Mouse (Mus musculus) midbrain, embryonic 15.5 days (tissue): ENCODE data around the gene Akp3. TPM values are rescaled to one million over a fixed set of nuclear protein-coding genes. Genes with fewer than 3 reads are reported as not detected.

Source experiments
- ATAC-seq: fragments of 200-750 bp; cut with Nextera tagmentation; replicated peaks from 2 replicates; pipeline ENCODE4 v1.8.0; 2017; ENCODE audit warnings: moderate TSS enrichment
- H3K27ac ChIP-seq: fragments of 300-500 bp; sonication (generic); 2 replicates; pipeline ENCODE4 v1.5.1; 2015; ENCODE audit warnings: mild to moderate bottlenecking, inconsistent platforms
- H3K27me3 ChIP-seq: fragments of 300-500 bp; sonication (generic); replicated peaks from 2 replicates; pipeline ENCODE4 v1.6.1; 2015; ENCODE audit warnings: inconsistent platforms
- H3K36me3 ChIP-seq: fragments of 300-500 bp; sonication (generic); replicated peaks from 2 replicates; pipeline ENCODE4 v1.6.1; 2015; ENCODE audit warnings: inconsistent platforms
- H3K4me1 ChIP-seq: fragments of 300-500 bp; sonication (generic); 2 replicates; pipeline ENCODE4 v1.6.1; 2015; ENCODE audit warnings: inconsistent platforms
- H3K4me2 ChIP-seq: fragments of 300-500 bp; sonication (generic); 2 replicates; pipeline ENCODE4 v1.6.1; 2015; ENCODE audit warnings: inconsistent platforms, mild to moderate bottlenecking, moderate library complexity
- H3K4me3 ChIP-seq: fragments of 300-500 bp; sonication (generic); 2 replicates; pipeline ENCODE4 v1.5.1; 2015; ENCODE audit warnings: mild to moderate bottlenecking, inconsistent platforms
- H3K9ac ChIP-seq: fragments of 300-500 bp; sonication (generic); 2 replicates; pipeline ENCODE4 v1.6.1; 2015; ENCODE audit warnings: mild to moderate bottlenecking, inconsistent platforms
- H3K9me3 ChIP-seq: fragments of 300-500 bp; sonication (generic); 2 replicates; pipeline ENCODE4 v1.6.1; 2016; ENCODE audit warnings: inconsistent platforms
- WGBS: fragments of 180-500 bp; shearing (Covaris S2); methylation state at CpG from one replicate; pipeline ENCODE4 v1.1.7; 2015; ENCODE audit warnings: mixed read lengths; 5-methylcytosine and 5-hydroxymethylcytosine counted together
- polyA plus RNA-seq: library from polyadenylated mRNA; unstranded; fragments of >200 nt; fragmentation: Nextera tagmentation; extraction: Ambion mirVana; gene quantifications from 2 replicates; pipeline ENCODE4 v1.2.1, GENCODE M21; 2015

Akp3 gene
- polyA plus RNA-seq, 1 experiment from 2014 or later, result not detected

DNA sequence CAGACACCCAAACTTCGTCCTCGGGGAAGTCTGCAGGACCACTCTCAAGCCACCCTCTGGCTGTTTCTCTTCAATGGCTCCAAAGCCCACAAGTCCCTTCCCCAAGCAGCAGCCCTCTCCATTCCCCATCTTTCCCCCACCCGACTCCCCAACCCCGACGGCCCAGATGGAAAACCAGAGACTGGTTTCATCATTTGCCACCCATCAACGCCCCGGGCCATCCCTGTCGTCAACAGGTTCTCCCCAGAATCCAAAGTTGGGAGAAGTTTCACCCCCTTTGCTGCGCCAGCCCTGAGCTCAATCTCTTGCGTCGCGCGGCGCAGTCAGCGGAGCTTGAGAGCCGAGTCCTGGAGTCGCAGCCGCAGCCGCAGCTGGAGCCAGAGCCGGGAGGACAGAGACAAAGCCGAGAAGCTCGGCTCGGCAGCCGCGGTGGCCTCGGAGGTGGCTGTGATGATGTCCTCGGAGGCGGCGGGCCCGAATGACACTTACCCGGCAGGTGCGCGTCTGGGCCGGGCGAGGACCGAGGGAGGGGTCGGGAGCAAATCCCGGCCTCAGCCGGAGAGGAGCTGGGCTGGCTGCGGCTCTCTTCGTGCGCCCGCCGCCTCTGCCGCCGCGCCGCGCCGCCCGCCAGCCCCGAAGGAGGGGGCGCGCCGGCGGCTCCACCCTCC lies 30.9 kb downstream of the Akp3 start:
- under 1% methylated on average over 55 of the region's 56 CpGs for WGBS
- H3K27ac ChIP-seq, result no peak overlapping the region

DNA sequence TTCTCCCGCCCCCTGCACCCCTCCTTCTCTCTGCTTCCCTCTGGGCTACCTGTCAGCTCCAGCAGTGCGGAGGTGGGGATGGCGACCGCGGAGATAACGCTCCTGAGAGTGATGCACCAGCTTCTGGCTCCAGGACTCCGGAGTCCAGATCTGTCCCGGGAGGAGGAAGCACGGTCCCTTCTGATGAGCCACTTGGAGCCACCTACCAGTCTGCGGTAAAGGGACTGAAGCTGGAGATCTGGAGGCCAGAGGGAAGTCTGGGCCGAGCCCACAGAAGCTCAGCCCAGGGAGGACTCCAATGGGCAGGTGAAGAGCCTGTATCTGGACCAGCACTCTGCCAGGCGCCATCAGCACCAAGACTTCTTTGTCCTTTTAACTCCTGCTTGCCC lies 31.4 kb downstream of the Akp3 start, which contains the start of gene Ecel1:
Gene Ecel1 (minus strand): TSS at position 323 of the 389 bp plus-strand sequence.
- Histone ChIP-seq H3K4me3 (peak within 1 kb of the TSS; percentile 50), H3K9me3 (no peaks in the 10 kb centered on the region), H3K4me2 (peak within 1 kb of the TSS; percentile 86), H3K9ac (peak within 1 kb of the TSS; percentile 51), H3K36me3 (no peaks in the 10 kb centered on the region), H3K27ac (no peak within 1 kb of the TSS), H3K27me3 (peaks cover 76% of the 10 kb centered on the region), H3K4me1 (peaks cover 31% of the 10 kb centered on the region)
- WGBS, result 2% methylated on average over 12 of the region's 12 CpGs
- ATAC-seq, result no peak; the same call in 1 of the 2 replicates

More for the DNA sequence above, 30.9 kb downstream of the Akp3 start:
- Histone ChIP-seq H3K4me2 (peak overlapping the region; percentile 86), H3K9ac (peak overlapping the region; percentile 51), H3K27me3 (peaks cover 81% of the 10 kb centered on the region), H3K4me3 (peak overlapping the region; percentile 50), H3K4me1 (peaks cover 31% of the 10 kb centered on the region), H3K9me3 (no peaks in the 10 kb centered on the region), H3K36me3 (no peaks in the 10 kb centered on the region)
- ATAC-seq, result peak; percentile 40

DNA sequence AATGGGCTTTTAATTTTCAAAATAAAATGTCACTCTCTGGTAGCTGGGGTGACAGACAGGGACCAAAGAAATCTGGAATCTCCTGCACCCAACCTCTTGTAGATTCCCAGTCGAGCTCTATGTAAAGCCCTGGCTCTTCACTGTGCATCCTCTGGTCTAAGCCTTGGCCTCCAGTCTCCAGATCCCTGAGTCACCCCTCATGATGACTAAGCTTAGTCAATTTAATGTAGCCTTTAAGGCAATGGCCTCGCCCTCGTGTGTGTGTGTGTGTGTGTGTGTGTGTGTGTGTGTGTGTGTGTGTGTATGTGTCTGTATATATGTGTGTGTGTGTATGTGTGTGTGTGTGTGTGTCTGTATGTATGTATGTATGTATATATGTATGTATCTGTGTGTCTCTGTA lies 34.6 kb downstream of the Akp3 start:
- H3K27me3 ChIP-seq, result peaks cover 44% of the 10 kb centered on the region
- no peak for ATAC-seq
- no peaks in the 10 kb centered on the region for H3K36me3 ChIP-seq
- H3K27ac ChIP-seq, result no peak overlapping the region
- 78% methylated on average over 3 of the region's 3 CpGs for WGBS
- no peak overlapping the region for H3K4me2 ChIP-seq
- H3K9me3 ChIP-seq, result no peaks in the 10 kb centered on the region
- H3K9ac ChIP-seq, result no peak overlapping the region
- H3K4me3 ChIP-seq, result no peak overlapping the region
- peaks cover 23% of the 10 kb centered on the region for H3K4me1 ChIP-seq

DNA sequence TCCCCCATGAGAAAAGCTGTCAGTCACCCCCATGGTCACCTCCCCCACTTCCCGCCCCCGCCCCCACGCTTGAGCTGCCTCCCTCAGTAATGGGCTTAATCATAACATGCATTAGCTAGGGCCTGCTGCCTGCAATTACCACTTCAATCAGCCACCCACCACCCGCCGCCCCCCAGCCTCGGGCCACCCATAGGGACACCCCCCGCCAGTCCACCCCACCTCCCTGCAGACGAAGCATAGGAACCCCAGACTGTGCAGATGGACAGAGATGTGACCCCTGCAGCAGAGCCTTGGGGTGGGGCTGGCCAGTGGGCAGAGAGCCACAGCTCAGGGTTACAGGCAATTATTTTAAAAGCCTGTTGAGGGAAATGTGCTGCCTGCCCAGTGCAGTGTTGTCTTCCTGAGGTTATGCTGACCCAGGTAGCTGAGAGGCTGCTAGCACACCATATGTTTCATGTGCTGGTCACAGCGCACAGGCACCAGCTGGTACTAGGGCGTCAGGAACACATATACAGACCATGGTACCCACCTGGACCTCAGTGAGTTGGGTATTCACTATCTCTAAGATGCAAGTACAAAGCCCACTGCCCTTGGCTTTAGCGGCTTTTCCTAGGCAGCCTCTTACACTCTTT lies 39.5 kb downstream of the Akp3 start:
- peak; percentile 65 for ATAC-seq
- WGBS, result 32% methylated on average over 11 of the region's 11 CpGs

DNA sequence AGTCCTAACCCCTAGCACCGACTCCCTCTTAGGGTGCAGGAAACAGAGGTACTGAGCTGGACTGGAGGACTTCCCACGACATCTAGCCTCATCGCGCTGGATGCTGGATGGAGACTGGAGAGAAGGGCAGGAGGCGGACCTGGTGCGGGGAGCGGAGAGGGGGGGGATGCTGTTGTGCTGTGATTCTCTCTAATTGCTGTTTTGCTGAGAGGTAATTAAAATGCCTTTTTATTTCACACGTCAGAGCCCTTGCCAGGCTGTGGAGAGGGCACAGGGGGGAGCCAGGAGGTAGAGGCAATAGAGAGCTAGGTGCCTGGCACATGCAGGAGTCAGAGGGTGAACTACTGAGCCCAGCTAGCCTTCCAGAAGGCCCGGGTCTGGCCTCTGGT lies 40.0 kb downstream of the Akp3 start:
- Histone ChIP-seq H3K9ac (no peak overlapping the region), H3K4me3 (no peak overlapping the region), H3K4me2 (no peak overlapping the region), H3K4me1 (peaks cover 21% of the 10 kb centered on the region), H3K36me3 (no peaks in the 10 kb centered on the region), H3K9me3 (no peaks in the 10 kb centered on the region), H3K27ac (no peak overlapping the region), H3K27me3 (no peaks in the 10 kb centered on the region)
- 50% methylated on average over 9 of the region's 9 CpGs for WGBS
- ATAC-seq, result 0 out of 2 replicates have a peak, but pooled peaks have one; percentile 10

More for the DNA sequence above, 39.5 kb downstream of the Akp3 start:
- Histone ChIP-seq H3K4me3 (no peak overlapping the region), H3K36me3 (no peaks in the 10 kb centered on the region), H3K27ac (no peak overlapping the region; the same call in 1 of the 2 replicates), H3K4me1 (peaks cover 16% of the 10 kb centered on the region), H3K9me3 (no peaks in the 10 kb centered on the region), H3K9ac (no peak overlapping the region), H3K4me2 (no peak overlapping the region), H3K27me3 (no peaks in the 10 kb centered on the region)

DNA sequence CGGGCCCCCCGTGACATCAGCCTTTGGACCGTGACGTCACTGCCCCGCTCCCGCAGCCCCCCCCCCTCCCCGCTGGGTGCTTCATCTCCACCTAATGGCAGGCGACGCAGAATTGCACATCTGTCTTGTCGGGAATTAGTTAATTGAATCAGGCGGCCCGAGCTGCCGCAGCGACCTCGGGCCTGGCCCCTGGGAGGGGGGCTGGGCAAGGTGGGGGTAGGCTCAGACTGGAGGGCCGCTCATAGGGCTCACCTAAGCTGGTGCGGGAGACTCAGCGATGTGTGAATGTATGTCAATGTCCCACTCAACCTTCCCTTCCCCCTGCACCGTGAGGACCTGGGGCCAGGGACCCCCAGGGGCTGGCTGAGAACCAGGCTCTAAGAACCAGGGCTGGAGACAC lies 45.7 kb downstream of the Akp3 start:
- 6% methylated on average over 18 of the region's 19 CpGs for WGBS
- Histone ChIP-seq H3K4me3 (no peak overlapping the region), H3K27me3 (no peaks in the 10 kb centered on the region; the same call in 1 of the 2 replicates), H3K4me2 (no peak overlapping the region), H3K9me3 (no peaks in the 10 kb centered on the region), H3K27ac (no peak overlapping the region), H3K4me1 (peaks cover 38% of the 10 kb centered on the region), H3K36me3 (no peaks in the 10 kb centered on the region), H3K9ac (no peak overlapping the region)
- peak; percentile 40 for ATAC-seq

DNA sequence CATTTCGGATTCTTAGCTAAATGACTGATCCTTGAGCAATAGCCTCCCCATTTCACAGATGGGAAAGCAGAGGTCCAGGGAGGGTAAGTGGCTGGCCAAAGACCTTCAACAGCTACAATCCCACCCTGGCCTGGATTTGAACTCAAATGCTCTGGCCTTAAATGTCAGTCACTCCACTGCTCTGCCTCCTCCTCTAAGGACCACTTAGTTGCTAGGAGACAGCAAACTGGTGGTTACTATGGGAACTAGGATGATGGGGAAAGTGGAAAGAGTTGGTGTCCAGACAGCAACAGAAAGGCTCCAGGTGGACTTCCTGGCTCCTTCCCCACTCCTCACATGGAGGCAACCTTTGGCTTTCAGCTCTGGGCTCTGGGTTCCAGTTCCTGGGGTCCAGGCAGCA lies 46.5 kb downstream of the Akp3 start:
- Histone ChIP-seq H3K36me3 (no peaks in the 10 kb centered on the region), H3K9me3 (no peaks in the 10 kb centered on the region), H3K4me3 (no peak overlapping the region), H3K27ac (no peak overlapping the region), H3K4me1 (peaks cover 44% of the 10 kb centered on the region), H3K4me2 (no peak overlapping the region), H3K9ac (no peak overlapping the region), H3K27me3 (no peaks in the 10 kb centered on the region; the same call in 1 of the 2 replicates)
- 90% methylated on average over 1 of the region's 1 CpGs for WGBS
- 0 out of 2 replicates have a peak, but pooled peaks have one; percentile 24 for ATAC-seq

DNA sequence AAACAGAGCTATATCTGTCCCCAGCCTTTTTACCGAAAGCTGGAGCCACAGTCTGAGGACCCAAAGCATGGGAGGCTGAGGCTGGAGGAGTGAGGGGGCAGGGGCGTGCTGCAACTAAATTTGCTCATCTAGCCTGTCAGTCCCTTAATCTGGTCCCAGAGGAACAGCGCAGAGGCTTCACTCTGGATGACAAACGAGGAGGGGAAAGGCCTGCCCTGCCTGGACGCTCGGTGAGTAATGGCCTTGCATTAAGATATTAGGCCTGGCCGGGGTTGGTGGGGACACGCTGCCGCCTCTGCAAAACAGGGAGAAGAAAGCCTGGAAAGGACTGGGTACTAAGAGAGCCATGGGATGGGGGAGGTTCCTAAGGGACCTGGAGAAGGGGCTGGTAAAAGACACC lies 47.5 kb downstream of the Akp3 start:
- Histone ChIP-seq H3K4me3 (no peak overlapping the region), H3K27me3 (no peaks in the 10 kb centered on the region; the same call in 1 of the 2 replicates), H3K27ac (no peak overlapping the region), H3K9ac (no peak overlapping the region), H3K4me1 (peaks cover 44% of the 10 kb centered on the region), H3K36me3 (no peaks in the 10 kb centered on the region), H3K9me3 (no peaks in the 10 kb centered on the region), H3K4me2 (no peak overlapping the region)
- 30% methylated on average over 9 of the region's 9 CpGs for WGBS
- no peak for ATAC-seq

DNA sequence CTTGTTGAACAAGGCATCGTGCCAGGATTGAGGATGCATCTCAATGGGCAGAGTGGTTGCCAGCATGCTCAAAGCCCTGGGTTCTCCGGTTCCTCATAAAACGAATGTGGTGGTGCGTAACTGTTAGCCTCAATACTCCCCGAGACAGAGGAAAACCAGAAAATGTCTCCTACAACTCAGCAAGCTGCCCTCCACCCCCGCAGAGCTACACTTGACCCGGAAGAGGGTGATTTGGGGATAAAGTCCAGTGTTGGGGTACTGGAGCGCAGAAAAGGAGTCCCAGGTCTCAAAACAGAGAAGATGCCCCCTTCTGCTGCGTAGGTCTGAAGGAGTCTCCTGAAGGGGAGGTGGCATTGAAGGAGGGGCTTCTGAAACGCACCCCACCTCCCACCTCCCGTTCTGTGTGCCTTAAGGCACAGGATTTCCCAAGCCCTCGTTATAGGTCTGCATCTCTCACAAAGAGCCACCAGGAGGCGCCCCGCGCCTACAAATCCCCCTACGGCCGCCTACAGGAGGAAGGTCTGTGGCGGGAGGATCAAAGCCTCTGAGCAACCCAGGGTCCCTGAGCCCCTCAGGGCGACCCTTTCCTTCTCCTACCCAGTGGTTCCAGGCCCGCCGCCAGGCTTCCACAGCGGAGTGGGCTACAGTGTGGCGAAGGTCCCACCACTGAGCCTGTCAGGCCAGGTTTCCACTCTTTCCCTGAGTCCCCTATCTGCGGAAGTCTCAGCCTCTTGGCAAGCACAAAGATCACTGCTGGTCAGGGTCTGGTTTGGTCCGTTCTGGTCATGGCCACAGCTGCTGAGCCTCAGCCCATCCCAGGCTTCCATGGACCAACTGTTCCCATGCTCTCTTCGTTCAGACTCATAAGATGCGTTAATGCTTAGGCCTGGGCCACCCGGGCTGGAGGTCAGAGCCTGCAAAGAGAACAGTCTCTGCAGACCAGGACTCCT lies 49.5 kb downstream of the Akp3 start:
- H3K4me2 ChIP-seq, result no peak overlapping the region
- 23% methylated on average over 28 of the region's 28 CpGs for whole genome bisulfite sequencing

DNA sequence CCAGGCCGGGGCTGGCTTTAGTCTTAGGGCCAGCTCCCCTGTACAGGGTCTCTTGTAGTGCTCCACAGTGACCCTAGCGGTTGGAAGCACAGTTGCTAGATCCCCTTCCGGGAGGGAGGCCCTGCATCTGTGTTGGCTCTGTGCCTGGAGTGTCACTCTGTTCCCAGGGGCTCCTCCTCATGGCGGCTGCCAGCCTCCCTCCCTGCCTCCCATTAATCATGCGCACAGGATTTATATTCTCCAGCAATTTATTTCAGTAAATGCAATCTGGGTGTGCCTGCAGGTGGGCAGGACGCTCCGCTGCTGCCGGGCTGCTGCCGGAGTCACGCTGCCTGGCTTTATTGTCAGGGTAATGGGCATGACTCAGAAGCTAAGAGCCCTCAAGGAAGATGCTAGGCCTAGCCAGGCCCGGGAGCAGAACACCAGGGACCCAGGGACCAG lies 51.1 kb downstream of the Akp3 start:
- H3K36me3 ChIP-seq, result no peaks in the 10 kb centered on the region
- H3K4me2 ChIP-seq, result peak overlapping the region; percentile 9; the same call in 1 of the 2 replicates
- H3K9me3 ChIP-seq, result no peaks in the 10 kb centered on the region
- H3K27me3 ChIP-seq, result no peaks in the 10 kb centered on the region; the same call in 1 of the 2 replicates
- H3K27ac ChIP-seq, result no peak overlapping the region
- WGBS, result 5% methylated on average over 11 of the region's 11 CpGs
- no peak overlapping the region for H3K4me3 ChIP-seq
- peak; percentile 74 for ATAC-seq
- H3K4me1 ChIP-seq, result peaks cover 22% of the 10 kb centered on the region
- no peak overlapping the region for H3K9ac ChIP-seq

More for the DNA sequence above, 49.5 kb downstream of the Akp3 start:
- no peaks in the 10 kb centered on the region; the same call in 1 of the 2 replicates for H3K27me3 ChIP-seq
- no peak overlapping the region for H3K27ac ChIP-seq
- peaks cover 36% of the 10 kb centered on the region for H3K4me1 ChIP-seq
- H3K36me3 ChIP-seq, result no peaks in the 10 kb centered on the region
- no peak overlapping the region for H3K4me3 ChIP-seq
- no peaks in the 10 kb centered on the region for H3K9me3 ChIP-seq
- no peak for ATAC-seq
- H3K9ac ChIP-seq, result no peak overlapping the region
